Comparison of ENCODE assay signal across 24 mouse cellular contexts in the genomic region with DNA sequence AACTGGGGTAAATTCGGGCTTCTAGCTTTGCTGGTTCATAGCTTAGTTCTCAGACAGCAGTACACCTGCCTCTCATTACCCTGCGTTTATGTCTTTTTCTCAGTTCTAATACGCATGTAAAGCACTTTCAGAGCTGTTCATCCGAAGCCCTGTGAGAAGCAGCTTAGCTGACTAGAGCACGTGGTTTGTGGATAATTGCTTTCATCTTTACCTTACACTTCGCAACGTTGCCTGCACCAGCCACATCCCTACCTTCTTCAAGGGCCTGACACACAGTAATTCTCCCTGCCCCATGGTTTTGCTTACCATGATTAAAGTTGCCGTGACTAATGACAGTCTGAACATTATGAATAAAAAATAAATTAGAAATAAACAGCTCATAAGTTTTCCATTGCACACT. TPM values are rescaled to one million over a fixed set of nuclear protein-coding genes. Genes with fewer than 3 reads are reported as not detected.
DNase-seq lines count a peak whose midpoint lies in the region; ATAC-seq lines count a peak whose summit lies in the region.
"Had no signal": no experiment of that assay in that cellular context is flagged by ENCODE, and none has a peak within 500 bp of the region (broad histone marks: within the 10 kb centered on the region; RNA-seq: fewer than 3 reads in every experiment).

No protein-coding gene starts in this region.

- no peak overlapping the region for H3K27ac ChIP-seq in embryonic facial prominence, embryonic 11.5 days (replicated peaks; ENCODE audit: low read depth, low read length)
- no peak overlapping the region for H3K27ac ChIP-seq in embryonic facial prominence, embryonic 10.5 days (replicated peaks)
- no peak overlapping the region for H3K27ac ChIP-seq in hindbrain, embryonic 16.5 days (ENCODE audit: low read depth, low read length)
- no peak overlapping the region for H3K27ac ChIP-seq in hindbrain, embryonic 10.5 days
- H3K27ac ChIP-seq in neural tube, embryonic 13.5 days (replicated peaks) = 0 out of 2 replicates have a peak overlapping the region, but pooled peaks have one; percentile 11
- H3K27ac ChIP-seq: embryonic facial prominence, embryonic 12.5 days; forebrain, embryonic 13.5 days; forebrain, embryonic 15.5 days had no signal

- no peaks in the 10 kb centered on the region for H3K9me3 ChIP-seq in embryonic facial prominence, embryonic 11.5 days (replicated peaks; ENCODE audit: control insufficient read depth, low read length)
- H3K9me3 ChIP-seq in embryonic facial prominence, embryonic 10.5 days = no peaks in the 10 kb centered on the region
- H3K9me3 ChIP-seq in hindbrain, embryonic 16.5 days (ENCODE audit: control insufficient read depth, low read length) = no peaks in the 10 kb centered on the region
- no peaks in the 10 kb centered on the region for H3K9me3 ChIP-seq in hindbrain, embryonic 10.5 days
- H3K9me3 ChIP-seq in neural tube, embryonic 13.5 days = no peaks in the 10 kb centered on the region
- H3K9me3 ChIP-seq: embryonic facial prominence, embryonic 12.5 days; forebrain, embryonic 13.5 days; forebrain, embryonic 15.5 days; G1E had no signal

- H3K4me1 ChIP-seq in embryonic facial prominence, embryonic 11.5 days (ENCODE audit: control insufficient read depth, insufficient read depth, low read length) = no peaks in the 10 kb centered on the region
- peaks cover 10% of the 10 kb centered on the region; the same call in 1 of the 2 replicates for H3K4me1 ChIP-seq in embryonic facial prominence, embryonic 10.5 days
- H3K4me1 ChIP-seq in hindbrain, embryonic 16.5 days (ENCODE audit: control insufficient read depth, insufficient read depth, low read depth, low read length) = no peaks in the 10 kb centered on the region
- 0 out of 2 replicates have a peak, but pooled peaks cover 6% of the 10 kb centered on the region for H3K4me1 ChIP-seq in hindbrain, embryonic 10.5 days (replicated peaks)
- no peaks in the 10 kb centered on the region for H3K4me1 ChIP-seq in neural tube, embryonic 13.5 days (replicated peaks)
- H3K4me1 ChIP-seq: forebrain, embryonic 13.5 days; forebrain, embryonic 15.5 days had no signal

- no peak for ATAC-seq in embryonic facial prominence, embryonic 11.5 days (replicated peaks; ENCODE audit: insufficient number of reproducible peaks, low FRiP score, low TSS enrichment, low read depth)
- ATAC-seq in hindbrain, embryonic 16.5 days = peak; percentile 40; the same call in 1 of the 2 replicates
- ATAC-seq in neural tube, embryonic 13.5 days (ENCODE audit: low read depth) = 0 out of 2 replicates have a peak, but pooled peaks have one; percentile 15
- ATAC-seq: activated CD4-positive, CD25-positive, alpha-beta regulatory T cell, adult 4 months; CD4-positive, CD25-positive, alpha-beta regulatory T cell, adult 4 months; forebrain, embryonic 13.5 days; forebrain, embryonic 15.5 days; Patski had no signal

- intact Hi-C loops in heart, postnatal 25 days (cut with DNase I) = no loop called here

- H3K27me3 ChIP-seq in embryonic facial prominence, embryonic 11.5 days (ENCODE audit: control insufficient read depth, insufficient read depth, low read length) = no peaks in the 10 kb centered on the region
- no peaks in the 10 kb centered on the region for H3K27me3 ChIP-seq in embryonic facial prominence, embryonic 10.5 days (replicated peaks; ENCODE audit: low read depth, poor library complexity, severe bottlenecking)
- H3K27me3 ChIP-seq in hindbrain, embryonic 16.5 days (replicated peaks; ENCODE audit: control insufficient read depth, insufficient read depth, low read length) = no peaks in the 10 kb centered on the region
- H3K27me3 ChIP-seq in hindbrain, embryonic 10.5 days (ENCODE audit: insufficient read depth, poor library complexity, severe bottlenecking) = no peaks in the 10 kb centered on the region
- H3K27me3 ChIP-seq in neural tube, embryonic 13.5 days = no peaks in the 10 kb centered on the region
- H3K27me3 ChIP-seq: embryonic facial prominence, embryonic 12.5 days; forebrain, embryonic 13.5 days; forebrain, embryonic 15.5 days; Patski had no signal

- no peaks in the 10 kb centered on the region for H3K36me3 ChIP-seq in embryonic facial prominence, embryonic 11.5 days (replicated peaks; ENCODE audit: control insufficient read depth, insufficient read depth, low read depth, low read length)
- peaks cover 4% of the 10 kb centered on the region for H3K36me3 ChIP-seq in embryonic facial prominence, embryonic 10.5 days (replicated peaks)
- H3K36me3 ChIP-seq in hindbrain, embryonic 16.5 days (ENCODE audit: control insufficient read depth, insufficient read depth, low read length) = no peaks in the 10 kb centered on the region
- H3K36me3 ChIP-seq in hindbrain, embryonic 10.5 days = no peaks in the 10 kb centered on the region
- no peaks in the 10 kb centered on the region for H3K36me3 ChIP-seq in neural tube, embryonic 13.5 days
- H3K36me3 ChIP-seq: embryonic facial prominence, embryonic 12.5 days; forebrain, embryonic 15.5 days; G1E had no signal

- no peak overlapping the region for H3K4me3 ChIP-seq in embryonic facial prominence, embryonic 11.5 days (ENCODE audit: low read depth, low read length)
- H3K4me3 ChIP-seq in embryonic facial prominence, embryonic 10.5 days = no peak overlapping the region
- no peak overlapping the region for H3K4me3 ChIP-seq in hindbrain, embryonic 16.5 days (ENCODE audit: low read length)
- no peak overlapping the region for H3K4me3 ChIP-seq in hindbrain, embryonic 10.5 days
- no peak overlapping the region for H3K4me3 ChIP-seq in neural tube, embryonic 13.5 days
- H3K4me3 ChIP-seq: embryonic facial prominence, embryonic 12.5 days; forebrain, embryonic 13.5 days; forebrain, embryonic 15.5 days had no signal

- H3K4me2 ChIP-seq in embryonic facial prominence, embryonic 11.5 days (ENCODE audit: low read depth, low read length) = no peak overlapping the region
- H3K4me2 ChIP-seq in hindbrain, embryonic 16.5 days (ENCODE audit: low read length) = no peak overlapping the region
- no peak overlapping the region for H3K4me2 ChIP-seq in neural tube, embryonic 13.5 days
- H3K4me2 ChIP-seq: embryonic facial prominence, embryonic 12.5 days; forebrain, embryonic 13.5 days; forebrain, embryonic 15.5 days had no signal

- DNase-seq in embryonic facial prominence, embryonic 11.5 days (ENCODE audit: low spot score) = peak; percentile 27
- no peak for DNase-seq in embryonic facial prominence, embryonic 10.5 days (ENCODE audit: low spot score)
- no peak for DNase-seq in hindbrain, embryonic 10.5 days (ENCODE audit: low spot score)
- DNase-seq in neural tube, embryonic 10.5 days (ENCODE audit: extremely low spot score, low spot score) = no peak
- no peak for DNase-seq in heart, postnatal 25 days (ENCODE audit: low spot score)
- DNase-seq: adrenal gland, adult 8-10 months; adrenal gland, postnatal 14 days; adrenal gland, postnatal 36 days; B cell, adult 2 months; cerebellum, adult 11-12 months; cerebellum, adult 2 months; cerebellum, adult 9-10 months; cerebellum, postnatal 10 days; cerebellum, postnatal 25 days had no signal

- H3K9ac ChIP-seq in embryonic facial prominence, embryonic 11.5 days (replicated peaks; ENCODE audit: low read length) = no peak overlapping the region
- H3K9ac ChIP-seq in hindbrain, embryonic 16.5 days (ENCODE audit: low read depth, low read length) = no peak overlapping the region
- no peak overlapping the region for H3K9ac ChIP-seq in neural tube, embryonic 13.5 days
- H3K9ac ChIP-seq: embryonic facial prominence, embryonic 12.5 days; forebrain, embryonic 13.5 days; forebrain, embryonic 15.5 days had no signal

- WGBS in embryonic facial prominence, embryonic 11.5 days = 58% methylated on average over 8 of the region's 8 CpGs
- WGBS in embryonic facial prominence, embryonic 10.5 days = 78% methylated on average over 8 of the region's 8 CpGs
- WGBS in hindbrain, embryonic 16.5 days = 77% methylated on average over 8 of the region's 8 CpGs
- WGBS in hindbrain, embryonic 10.5 days = 93% methylated on average over 8 of the region's 8 CpGs
- 77% methylated on average over 8 of the region's 8 CpGs for WGBS in neural tube, embryonic 13.5 days

RNA-seq across cellular contexts. Expression of a gene that starts 22.1 kb away (rescaled TPM):
- 17.5 and 18.2 TPM in 2 replicates for polyA plus RNA-seq in embryonic facial prominence, embryonic 11.5 days (2014; fragmentation: Nextera tagmentation; extraction: Ambion mirVana)
- 21.8 and 24.3 TPM in 2 replicates for polyA plus RNA-seq in embryonic facial prominence, embryonic 10.5 days (2016; fragmentation: Nextera tagmentation; extraction: Ambion mirVana)
- 4.4 and 6.1 TPM in 2 replicates for polyA plus RNA-seq in hindbrain, embryonic 16.5 days (2015; fragmentation: Nextera tagmentation; extraction: Ambion mirVana)
- 16.1 and 16.6 TPM in 2 replicates for polyA plus RNA-seq in hindbrain, embryonic 10.5 days (2016; fragmentation: Nextera tagmentation; extraction: Ambion mirVana)
- polyA plus RNA-seq in neural tube, embryonic 13.5 days (2015; fragmentation: Nextera tagmentation; extraction: Ambion mirVana) = 7.9 and 8.0 TPM in 2 replicates
- total RNA-seq in heart, postnatal 25 days (2021) = 1 to 10 TPM; 1.0 to 1.6 TPM

RNA-seq across cellular contexts. Expression of a gene that starts 49.0 kb away (rescaled TPM):
- polyA plus RNA-seq in embryonic facial prominence, embryonic 11.5 days (2014; fragmentation: Nextera tagmentation; extraction: Ambion mirVana) = 0.99 TPM in 1 of 2 replicates, not detected in the other
- polyA plus RNA-seq in embryonic facial prominence, embryonic 10.5 days (2016; fragmentation: Nextera tagmentation; extraction: Ambion mirVana) = 0.27 and 0.55 TPM in 2 replicates
- polyA plus RNA-seq in hindbrain, embryonic 16.5 days (2015; fragmentation: Nextera tagmentation; extraction: Ambion mirVana) = 0.24 and 0.30 TPM in 2 replicates
- 0.65 TPM in 1 of 2 replicates, not detected in the other for polyA plus RNA-seq in hindbrain, embryonic 10.5 days (2016; fragmentation: Nextera tagmentation; extraction: Ambion mirVana)
- polyA plus RNA-seq in neural tube, embryonic 13.5 days (2015; fragmentation: Nextera tagmentation; extraction: Ambion mirVana) = 0.34 TPM in 1 of 2 replicates, not detected in the other
- under 1 TPM in 1 of 2 experiments, not detected in 1; 0.42 TPM for total RNA-seq in heart, postnatal 25 days (2021)
- total RNA-seq: adrenal gland, postnatal 36 days; G1E had no signal
- polyA plus RNA-seq: activated CD4-positive, CD25-positive, alpha-beta regulatory T cell, adult 4 months; cortical plate, adult 2 months; G1E had no signal

RNA-seq across cellular contexts. Expression of a gene that starts 50.3 kb away (rescaled TPM):
- polyA plus RNA-seq in embryonic facial prominence, embryonic 11.5 days (2014; fragmentation: Nextera tagmentation; extraction: Ambion mirVana) = 153 and 155 TPM in 2 replicates
- polyA plus RNA-seq in embryonic facial prominence, embryonic 10.5 days (2016; fragmentation: Nextera tagmentation; extraction: Ambion mirVana) = 106 and 113 TPM in 2 replicates
- polyA plus RNA-seq in hindbrain, embryonic 16.5 days (2015; fragmentation: Nextera tagmentation; extraction: Ambion mirVana) = 113 and 121 TPM in 2 replicates
- 95.3 and 102 TPM in 2 replicates for polyA plus RNA-seq in hindbrain, embryonic 10.5 days (2016; fragmentation: Nextera tagmentation; extraction: Ambion mirVana)
- polyA plus RNA-seq in neural tube, embryonic 13.5 days (2015; fragmentation: Nextera tagmentation; extraction: Ambion mirVana) = 133 and 154 TPM in 2 replicates
- total RNA-seq in heart, postnatal 25 days (2021) = 10 to 100 TPM; 40.4 to 43.4 TPM
